Mouse (Mus musculus) midbrain, embryonic 14.5 days (tissue): ENCODE data around the gene Cntn5. TPM values are rescaled to one million over a fixed set of nuclear protein-coding genes. Genes with fewer than 3 reads are reported as not detected.

ENCODE experiments used
- ATAC-seq: fragments of 200-750 bp; cut with Nextera tagmentation; 2 replicates; pipeline ENCODE4 v1.8.0; 2017; ENCODE audit warnings: moderate number of reproducible peaks, moderate library complexity; ENCODE audit not compliant: low FRiP score, low TSS enrichment
- DNase-seq: peaks from one replicate; pipeline ENCODE4 v3.0.0-alpha.2; 2015
- H3K27ac ChIP-seq: fragments of 300-500 bp; sonication (generic); replicated peaks from 2 replicates; pipeline ENCODE4 v1.5.1; 2014; ENCODE audit warnings: mild to moderate bottlenecking, low read depth, low read length, moderate library complexity
- H3K27me3 ChIP-seq: fragments of 300-500 bp; sonication (generic); 2 replicates; pipeline ENCODE4 v1.6.1; 2014; ENCODE audit warnings: low read length, control low read depth, mixed read lengths; ENCODE audit not compliant: control insufficient read depth, insufficient read depth
- H3K36me3 ChIP-seq: fragments of 300-500 bp; sonication (generic); 2 replicates; pipeline ENCODE4 v1.6.1; 2014; ENCODE audit warnings: low read length, control low read depth; ENCODE audit not compliant: control insufficient read depth, insufficient read depth
- H3K4me1 ChIP-seq: fragments of 300-500 bp; sonication (generic); 2 replicates; pipeline ENCODE4 v1.6.1; 2014; ENCODE audit warnings: mild to moderate bottlenecking, antibody characterized with exemption, low read length, control low read depth; ENCODE audit not compliant: control insufficient read depth, insufficient read depth
- H3K4me2 ChIP-seq: fragments of 300-500 bp; sonication (generic); 2 replicates; pipeline ENCODE4 v1.6.1; 2014; ENCODE audit warnings: mild to moderate bottlenecking, low read length, moderate library complexity
- H3K4me3 ChIP-seq: fragments of 300-500 bp; sonication (generic); replicated peaks from 2 replicates; pipeline ENCODE4 v1.5.1; 2014; ENCODE audit warnings: low read depth, low read length
- H3K9ac ChIP-seq: fragments of 300-500 bp; sonication (generic); replicated peaks from 2 replicates; pipeline ENCODE4 v1.6.1; 2014; ENCODE audit warnings: mild to moderate bottlenecking, low read length, moderate library complexity
- H3K9me3 ChIP-seq: fragments of 300-500 bp; sonication (generic); 2 replicates; pipeline ENCODE4 v1.6.1; 2016; ENCODE audit warnings: low read length, control low read depth, mixed read lengths; ENCODE audit not compliant: control insufficient read depth
- WGBS: fragments of 180-500 bp; shearing (Covaris S2); extraction: QIAGEN DNeasy Blood & Tissue Kit; methylation state at CpG from one replicate; pipeline ENCODE4 v1.1.7; 2014; 5-methylcytosine and 5-hydroxymethylcytosine counted together
- polyA plus RNA-seq: library from polyadenylated mRNA; unstranded; fragments of >200 nt; fragmentation: Nextera tagmentation; extraction: Ambion mirVana; gene quantifications from 2 replicates; pipeline ENCODE4 v1.2.1, GENCODE M21; 2014

The Cntn5 gene
- polyA plus RNA-seq = 13.1 TPM in 2 replicates

- 3% methylated on average over 28 of the region's 28 CpGs for WGBS
- Histone ChIP-seq H3K4me1 (0 out of 2 replicates have a peak, but pooled peaks cover 3% of the 10 kb centered on the region), H3K27ac (peak within 1 kb of the TSS; percentile 63), H3K4me3 (peak within 1 kb of the TSS; percentile 49), H3K36me3 (no peaks in the 10 kb centered on the region), H3K4me2 (peak within 1 kb of the TSS; percentile 82), H3K9me3 (no peaks in the 10 kb centered on the region), H3K27me3 (no peaks in the 10 kb centered on the region), H3K9ac (peak within 1 kb of the TSS; percentile 60)
- DNase-seq (peak; percentile 88), ATAC-seq (peak; percentile 90)
Observed at GRCm38 (mm10) chr9:10904616-10905363, at the start of gene Cntn5. Cntn5 (minus strand) TSS chr9:10904775.

GRCm38 (mm10) chr9:10950470-10950869 lies 45.9 kb upstream of the Cntn5 start:
- DNase-seq (no peak), ATAC-seq (no peak)

GRCm38 (mm10) chr9:10909573-10909972 lies 5.0 kb upstream of the Cntn5 start:
- H3K9me3 ChIP-seq = no peaks in the 10 kb centered on the region
- H3K27ac ChIP-seq = no peak overlapping the region
- WGBS = 21% methylated on average over 5 of the region's 5 CpGs
- H3K4me2 ChIP-seq = no peak overlapping the region
- no peak overlapping the region for H3K9ac ChIP-seq
- H3K4me1 ChIP-seq = no peaks in the 10 kb centered on the region
- DNase-seq (peak; percentile 94), ATAC-seq (peak; percentile 22; the same call in 1 of the 2 replicates)
- H3K27me3 ChIP-seq = no peaks in the 10 kb centered on the region
- H3K36me3 ChIP-seq = no peaks in the 10 kb centered on the region
- H3K4me3 ChIP-seq = no peak overlapping the region

More at GRCm38 (mm10) chr9:10950470-10950869, 45.9 kb upstream of the Cntn5 start:
- H3K9me3 ChIP-seq = no peaks in the 10 kb centered on the region
- no peak overlapping the region for H3K9ac ChIP-seq
- no peak overlapping the region for H3K27ac ChIP-seq
- no peaks in the 10 kb centered on the region for H3K27me3 ChIP-seq
- no peak overlapping the region for H3K4me3 ChIP-seq
- H3K36me3 ChIP-seq = no peaks in the 10 kb centered on the region
- H3K4me2 ChIP-seq = no peak overlapping the region
- no peaks in the 10 kb centered on the region for H3K4me1 ChIP-seq

GRCm38 (mm10) chr9:10905696-10906095 lies 1.1 kb upstream of the Cntn5 start:
- 61% methylated on average over 9 of the region's 9 CpGs for WGBS
- Histone ChIP-seq H3K27ac (no peak overlapping the region), H3K4me1 (0 out of 2 replicates have a peak, but pooled peaks cover 3% of the 10 kb centered on the region), H3K9me3 (no peaks in the 10 kb centered on the region), H3K36me3 (no peaks in the 10 kb centered on the region), H3K4me2 (no peak overlapping the region), H3K9ac (no peak overlapping the region), H3K27me3 (no peaks in the 10 kb centered on the region), H3K4me3 (no peak overlapping the region)
- no peak for ATAC-seq
- peak; percentile 52 for DNase-seq

GRCm38 (mm10) chr9:10879758-10880157 lies 24.8 kb downstream of the Cntn5 start:
- H3K36me3 ChIP-seq = no peaks in the 10 kb centered on the region
- 70% methylated on average over 1 of the region's 1 CpGs for WGBS
- ATAC-seq (no peak), DNase-seq (no peak)
- no peaks in the 10 kb centered on the region for H3K4me1 ChIP-seq
- H3K27ac ChIP-seq = no peak overlapping the region
- H3K4me3 ChIP-seq = no peak overlapping the region
- no peaks in the 10 kb centered on the region for H3K27me3 ChIP-seq
- H3K9ac ChIP-seq = no peak overlapping the region
- H3K9me3 ChIP-seq = no peaks in the 10 kb centered on the region
- H3K4me2 ChIP-seq = no peak overlapping the region

DNA sequence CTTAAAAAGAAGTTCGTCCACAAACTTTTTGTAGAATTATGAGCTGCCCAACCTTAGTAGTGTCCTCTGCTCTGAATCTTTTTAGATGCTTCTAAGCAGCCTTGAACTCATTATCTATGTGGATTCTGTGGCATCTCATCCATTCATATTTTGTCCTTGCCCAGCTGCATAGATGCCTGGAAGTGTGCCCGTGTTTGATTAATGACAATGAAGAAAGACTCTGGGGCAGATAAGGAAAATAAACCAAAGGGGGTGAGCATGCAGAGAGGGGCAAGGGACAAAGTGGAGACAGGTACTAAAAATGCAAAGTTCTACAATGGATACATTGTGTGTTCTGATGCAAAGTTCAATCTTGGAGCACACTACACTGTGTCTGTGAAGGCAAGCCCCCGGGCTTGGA lies 30.7 kb downstream of the Cntn5 start:
- Histone ChIP-seq H3K9me3 (no peaks in the 10 kb centered on the region), H3K4me2 (no peak overlapping the region), H3K4me3 (no peak overlapping the region), H3K27me3 (no peaks in the 10 kb centered on the region), H3K36me3 (no peaks in the 10 kb centered on the region), H3K27ac (no peak overlapping the region), H3K9ac (no peak overlapping the region), H3K4me1 (no peaks in the 10 kb centered on the region)
- WGBS = 86% methylated on average over 3 of the region's 3 CpGs
- DNase-seq = no peak
- ATAC-seq = no peak

- Histone ChIP-seq H3K36me3 (no peaks in the 10 kb centered on the region), H3K4me3 (no peak overlapping the region), H3K9me3 (no peaks in the 10 kb centered on the region), H3K4me2 (no peak overlapping the region), H3K27ac (no peak overlapping the region), H3K4me1 (no peaks in the 10 kb centered on the region), H3K9ac (no peak overlapping the region), H3K27me3 (no peaks in the 10 kb centered on the region)
- DNase-seq (peak; percentile 27), ATAC-seq (no peak)
- 90% methylated on average over 3 of the region's 3 CpGs for WGBS
Observed at GRCm38 (mm10) chr9:10856204-10856892, 48.2 kb downstream of the Cntn5 start.

DNA sequence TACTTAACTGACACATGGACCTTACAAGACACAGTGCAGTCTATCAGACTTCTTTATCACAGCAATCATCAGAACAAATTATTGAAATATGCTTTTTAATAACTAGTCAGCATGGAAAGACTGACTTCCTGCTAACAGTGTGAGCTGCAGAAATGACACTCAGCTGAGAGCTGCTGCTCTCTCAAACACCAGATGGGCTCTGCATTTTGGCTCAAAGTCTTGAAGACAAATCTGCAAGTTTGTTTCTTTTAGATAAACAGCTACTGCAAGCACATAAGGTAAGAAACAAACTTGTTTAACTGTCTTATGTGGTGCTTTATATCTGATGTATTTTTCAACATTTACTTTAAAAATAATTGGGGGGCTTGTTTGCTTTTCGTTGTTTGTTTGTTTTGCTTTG lies 87.9 kb downstream of the Cntn5 start:
- no peak for ATAC-seq
- H3K9me3 ChIP-seq = no peaks in the 10 kb centered on the region
- no peaks in the 10 kb centered on the region for H3K36me3 ChIP-seq
- H3K27me3 ChIP-seq = no peaks in the 10 kb centered on the region
- no peak overlapping the region for H3K4me2 ChIP-seq
- no peak overlapping the region for H3K4me3 ChIP-seq
- DNase-seq = no peak
- H3K4me1 ChIP-seq = no peaks in the 10 kb centered on the region
- WGBS = 74% methylated on average over 1 of the region's 1 CpGs
- no peak overlapping the region for H3K27ac ChIP-seq
- H3K9ac ChIP-seq = no peak overlapping the region

GRCm38 (mm10) chr9:10797158-10797557 lies 107.4 kb downstream of the Cntn5 start:
- H3K4me3 ChIP-seq = no peak overlapping the region
- 72% methylated on average over 1 of the region's 1 CpGs for WGBS
- H3K27me3 ChIP-seq = no peaks in the 10 kb centered on the region
- DNase-seq = no peak
- H3K36me3 ChIP-seq = no peaks in the 10 kb centered on the region
- no peak for ATAC-seq
- no peaks in the 10 kb centered on the region for H3K4me1 ChIP-seq
- no peak overlapping the region for H3K27ac ChIP-seq
- H3K9ac ChIP-seq = no peak overlapping the region
- no peak overlapping the region for H3K4me2 ChIP-seq
- no peaks in the 10 kb centered on the region for H3K9me3 ChIP-seq
